Mouse (Mus musculus) spleen, postnatal 4 days (tissue): ENCODE measurements around the gene Pdap1.
"Not testable (repeated sequence)": the region's sequence is repeated elsewhere in the genome, so short reads cannot be mapped to it uniquely, and the experiment has no call there.

Experiments
- DNase-seq, 2 experiments: peaks; one replicate each; pipeline ENCODE4 v3.0.0; 2022; ENCODE audit warnings: low spot score in 2 of 2

Pdap1 gene

GRCm38 (mm10) chr5:145083201-145083600 is 56.8 kb downstream of the Pdap1 start:
- not testable (repeated sequence) for DNase-seq

- DNase-seq = no peak
Observed at GRCm38 (mm10) chr5:145081866-145082613, 58.0 kb downstream of the Pdap1 start.
